Mouse (Mus musculus) limb, embryonic 11.5 days (tissue): ENCODE measurements around the gene Snrnp70. TPM values are rescaled to one million over a fixed set of nuclear protein-coding genes. Genes with fewer than 3 reads are reported as not detected.
"Not testable (repeated sequence)": the region's sequence is repeated elsewhere in the genome, so short reads cannot be mapped to it uniquely, and the experiment has no call there.

ENCODE experiments used
- ATAC-seq: fragments of 200-750 bp; cut with Nextera tagmentation; 2 replicates; pipeline ENCODE4 v1.8.0; 2017; ENCODE audit warnings: low read depth; ENCODE audit not compliant: insufficient number of reproducible peaks, low FRiP score, low TSS enrichment
- DNase-seq: peaks from one replicate; pipeline ENCODE4 v3.0.0-alpha.2; 2015; ENCODE audit warnings: low spot score
- H3K27ac ChIP-seq: fragments of 300-500 bp; sonication (generic); replicated peaks from 2 replicates; pipeline ENCODE4 v1.5.1; 2014; ENCODE audit warnings: low read depth, mild to moderate bottlenecking, low read length
- H3K27me3 ChIP-seq: fragments of 300-500 bp; sonication (generic); 2 replicates; pipeline ENCODE4 v1.6.1; 2014; ENCODE audit warnings: mild to moderate bottlenecking, low read length, mixed read lengths; ENCODE audit not compliant: control insufficient read depth, insufficient read depth
- H3K36me3 ChIP-seq: fragments of 300-500 bp; sonication (generic); 2 replicates; pipeline ENCODE4 v1.6.1; 2014; ENCODE audit warnings: mild to moderate bottlenecking, low read length, moderate library complexity, mixed read lengths; ENCODE audit not compliant: control insufficient read depth, insufficient read depth
- H3K4me1 ChIP-seq: fragments of 300-500 bp; sonication (generic); 2 replicates; pipeline ENCODE4 v1.6.1; 2014; ENCODE audit warnings: low read length, mixed read lengths; ENCODE audit not compliant: control insufficient read depth, insufficient read depth
- H3K4me2 ChIP-seq: fragments of 300-500 bp; sonication (generic); 2 replicates; pipeline ENCODE4 v1.6.1; 2014; ENCODE audit warnings: low read depth, mild to moderate bottlenecking, moderate library complexity; ENCODE audit not compliant: severe bottlenecking
- H3K4me3 ChIP-seq: fragments of 300-500 bp; sonication (generic); 2 replicates; pipeline ENCODE4 v1.5.1; 2014; ENCODE audit warnings: low read depth, low read length
- H3K9ac ChIP-seq: fragments of 300-500 bp; sonication (generic); 2 replicates; pipeline ENCODE4 v1.6.1; 2014; ENCODE audit warnings: mild to moderate bottlenecking, low read length
- H3K9me3 ChIP-seq: fragments of 300-500 bp; sonication (generic); 2 replicates; pipeline ENCODE4 v1.6.1; 2016; ENCODE audit warnings: low read length; ENCODE audit not compliant: control insufficient read depth
- WGBS: fragments of 180-500 bp; shearing (Covaris S2); extraction: QIAGEN DNeasy Blood & Tissue Kit; methylation state at CpG from one replicate; pipeline ENCODE4 v1.1.7; 2014; 5-methylcytosine and 5-hydroxymethylcytosine counted together
- polyA plus RNA-seq: library from polyadenylated mRNA; unstranded; fragments of >200 nt; fragmentation: Nextera tagmentation; extraction: Ambion mirVana; gene quantifications from 2 replicates; pipeline ENCODE4 v1.2.1, GENCODE M21; 2014

Gene Snrnp70
- polyA plus RNA-seq, 1 experiment from 2014 or later: 93.0 TPM

DNA sequence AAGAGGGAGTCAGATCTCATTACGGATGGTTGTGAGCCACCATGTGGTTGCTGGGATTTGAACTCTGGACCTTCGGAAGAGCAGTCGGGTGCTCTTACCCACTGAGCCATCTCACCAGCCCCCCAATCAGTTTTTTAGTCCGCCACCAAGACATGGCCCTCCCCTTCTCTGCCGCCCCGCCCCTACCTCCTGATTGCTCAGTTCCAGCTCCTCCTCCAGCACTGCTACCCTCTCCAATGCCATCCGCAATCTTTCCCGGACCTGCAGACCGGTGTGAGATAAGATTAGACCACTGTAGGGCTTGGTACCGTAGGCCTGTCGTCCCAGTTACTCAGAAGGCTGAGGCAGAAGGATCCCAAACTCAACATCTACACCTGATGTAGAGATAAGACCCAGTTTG is 36.5 kb downstream of the Snrnp70 start:
- H3K9me3 ChIP-seq, H3K4me3 ChIP-seq, DNase-seq, ATAC-seq, H3K36me3 ChIP-seq, H3K9ac ChIP-seq, H3K4me1 ChIP-seq, H3K4me2 ChIP-seq, H3K27ac ChIP-seq: not testable (repeated sequence)
- WGBS: 60% methylated on average over 10 of the region's 11 CpGs
- H3K27me3 ChIP-seq: peaks cover 29% of the 10 kb centered on the region

DNA sequence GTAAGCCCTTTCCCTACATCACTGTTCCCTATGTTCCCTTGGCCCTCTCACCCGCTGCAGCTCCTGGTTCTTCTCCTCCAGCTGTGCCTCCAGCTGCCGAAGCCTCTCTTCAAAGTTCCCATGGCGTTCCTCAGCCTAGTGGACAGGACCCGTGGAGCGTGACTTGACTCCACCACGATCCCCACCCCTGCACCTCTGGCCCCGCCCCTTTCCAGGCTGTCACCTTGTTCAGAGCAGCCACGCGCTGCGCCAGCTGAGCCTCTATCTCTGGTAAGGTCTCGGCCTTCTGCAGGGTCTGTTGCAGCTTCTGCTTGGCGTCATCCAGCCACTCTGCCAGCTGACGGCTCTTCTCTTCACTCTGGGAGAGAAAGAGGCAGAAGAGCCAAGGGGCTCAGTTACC is 39.5 kb downstream of the Snrnp70 start:
- Histone ChIP-seq H3K36me3 (no peaks in the 10 kb centered on the region), H3K9me3 (no peaks in the 10 kb centered on the region), H3K27me3 (peaks cover 10% of the 10 kb centered on the region), H3K9ac (no peak overlapping the region), H3K4me2 (no peak overlapping the region), H3K4me3 (no peak overlapping the region), H3K27ac (no peak overlapping the region), H3K4me1 (no peaks in the 10 kb centered on the region)
- WGBS: 49% methylated on average over 13 of the region's 13 CpGs
- DNase-seq: no peak
- ATAC-seq: no peak

DNA sequence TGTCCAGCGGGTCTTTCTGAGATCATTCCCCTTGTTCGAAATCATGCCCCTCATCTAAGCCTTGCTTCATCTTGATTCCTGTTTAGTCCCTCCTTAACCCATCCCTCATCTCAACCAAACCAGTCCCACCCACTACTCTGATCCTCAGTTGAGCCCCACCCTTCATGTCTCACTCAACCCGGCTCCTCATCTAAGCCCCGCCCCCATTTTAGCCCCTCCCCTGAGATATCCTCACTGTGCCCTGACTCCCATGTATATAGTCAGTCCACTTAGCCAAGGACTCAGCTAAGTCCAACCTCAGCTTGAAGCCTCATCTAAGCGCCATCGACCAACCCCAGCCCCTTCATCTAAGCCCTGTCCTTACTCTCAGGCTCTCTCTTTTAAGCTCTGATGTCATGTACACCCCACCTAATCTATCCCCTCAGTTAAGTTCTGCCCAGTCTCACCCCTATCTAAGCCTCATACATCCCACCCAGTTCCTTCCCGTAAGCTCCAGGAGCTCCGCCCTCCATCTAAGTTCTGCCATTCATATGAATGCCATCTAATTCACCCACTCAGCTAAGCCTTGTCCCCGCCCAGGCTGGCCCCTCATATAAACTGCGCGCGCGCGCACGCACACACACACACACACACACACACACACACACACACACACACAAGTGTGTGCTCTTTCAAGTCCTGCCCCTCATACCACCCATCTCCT is 40.1 kb downstream of the Snrnp70 start:
- 74% methylated on average over 15 of the region's 15 CpGs for whole genome bisulfite sequencing
- ATAC-seq (no peak), DNase-seq (no peak)
- Histone ChIP-seq H3K4me2 (no peak overlapping the region), H3K9ac (no peak overlapping the region), H3K4me1 (no peaks in the 10 kb centered on the region), H3K27me3 (peaks cover 4% of the 10 kb centered on the region; the same call in 1 of the 2 replicates), H3K36me3 (no peaks in the 10 kb centered on the region), H3K27ac (no peak overlapping the region), H3K4me3 (no peak overlapping the region), H3K9me3 (no peaks in the 10 kb centered on the region)

DNA sequence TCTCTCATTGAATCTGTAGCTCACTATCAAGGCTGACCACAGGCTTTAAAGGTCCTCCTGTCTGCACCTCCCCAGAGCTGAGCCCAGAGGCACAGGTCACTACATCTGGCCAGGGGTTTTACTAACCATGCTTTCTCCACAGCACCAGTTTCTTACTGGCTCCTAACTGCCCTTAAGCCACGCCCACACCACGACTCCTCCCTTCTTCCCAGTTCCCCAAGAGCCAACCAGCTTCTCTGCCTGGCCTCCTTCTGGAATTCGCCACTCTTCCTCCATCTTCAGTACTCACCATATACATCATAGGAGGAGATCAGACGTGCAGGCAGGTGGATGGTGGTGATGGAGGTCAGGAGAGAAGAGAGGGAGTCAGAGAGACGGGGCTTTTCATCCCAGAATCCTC is 42.5 kb downstream of the Snrnp70 start:
- H3K27me3 ChIP-seq: no peaks in the 10 kb centered on the region

DNA sequence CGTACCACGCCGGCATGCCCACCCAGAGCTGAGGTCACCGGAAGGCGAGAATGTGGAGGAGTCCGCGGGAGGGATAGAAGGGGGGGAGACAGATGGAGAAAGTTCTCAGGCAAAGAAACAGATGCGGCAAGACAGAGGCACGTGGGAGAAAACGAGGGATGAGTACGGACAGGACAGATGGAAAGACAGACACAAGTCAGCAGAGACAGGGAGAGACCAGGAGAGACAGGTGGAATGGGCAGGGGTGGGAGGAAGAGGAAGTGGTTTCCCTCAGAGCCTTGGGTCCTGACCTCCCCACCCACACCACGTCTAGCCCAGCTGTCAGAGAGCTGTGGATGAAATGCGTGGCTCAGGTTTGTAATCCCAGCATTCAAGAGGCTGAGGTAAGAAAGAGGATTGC is 48.6 kb downstream of the Snrnp70 start:
- Histone ChIP-seq H3K4me3 (no peak overlapping the region), H3K9me3 (no peaks in the 10 kb centered on the region), H3K36me3 (no peaks in the 10 kb centered on the region), H3K27me3 (no peaks in the 10 kb centered on the region), H3K4me2 (no peak overlapping the region), H3K4me1 (no peaks in the 10 kb centered on the region), H3K9ac (no peak overlapping the region), H3K27ac (no peak overlapping the region)
- DNase-seq (no peak), ATAC-seq (no peak)
- WGBS: 73% methylated on average over 13 of the region's 13 CpGs

More for the DNA sequence above, 42.5 kb downstream of the Snrnp70 start:
- ATAC-seq: no peak
- H3K4me1 ChIP-seq: no peaks in the 10 kb centered on the region
- H3K36me3 ChIP-seq: no peaks in the 10 kb centered on the region
- H3K4me2 ChIP-seq: no peak overlapping the region
- no peak for DNase-seq
- no peak overlapping the region for H3K27ac ChIP-seq
- H3K4me3 ChIP-seq: no peak overlapping the region
- WGBS: 20% methylated on average over 5 of the region's 5 CpGs
- no peak overlapping the region for H3K9ac ChIP-seq
- no peaks in the 10 kb centered on the region for H3K9me3 ChIP-seq

DNA sequence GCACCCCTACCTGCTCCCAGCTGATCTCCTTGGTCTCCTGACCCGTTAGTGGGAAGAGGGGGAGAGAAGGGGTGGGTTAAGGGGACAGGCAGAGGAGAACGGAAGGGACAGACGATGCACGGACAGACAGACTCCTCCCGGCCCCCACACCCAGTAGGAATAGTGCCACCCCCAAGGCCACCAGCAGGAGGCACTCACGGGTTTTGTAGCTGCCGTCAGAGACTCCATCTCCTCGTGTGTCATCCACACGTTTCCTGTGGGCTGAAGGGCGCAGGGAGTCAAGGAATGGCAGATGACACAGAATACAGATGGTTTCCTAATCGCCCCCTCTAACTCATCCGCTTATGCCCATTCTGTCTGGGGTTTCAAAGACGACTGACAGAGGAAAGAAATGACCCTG is 52.0 kb downstream of the Snrnp70 start:
- Histone ChIP-seq H3K4me1 (peaks cover 23% of the 10 kb centered on the region), H3K9ac (no peak overlapping the region), H3K4me2 (no peak overlapping the region), H3K27me3 (no peaks in the 10 kb centered on the region), H3K4me3 (no peak overlapping the region), H3K36me3 (no peaks in the 10 kb centered on the region), H3K9me3 (no peaks in the 10 kb centered on the region), H3K27ac (no peak overlapping the region)
- DNase-seq: no peak
- no peak for ATAC-seq
- WGBS: 28% methylated on average over 13 of the region's 13 CpGs

DNA sequence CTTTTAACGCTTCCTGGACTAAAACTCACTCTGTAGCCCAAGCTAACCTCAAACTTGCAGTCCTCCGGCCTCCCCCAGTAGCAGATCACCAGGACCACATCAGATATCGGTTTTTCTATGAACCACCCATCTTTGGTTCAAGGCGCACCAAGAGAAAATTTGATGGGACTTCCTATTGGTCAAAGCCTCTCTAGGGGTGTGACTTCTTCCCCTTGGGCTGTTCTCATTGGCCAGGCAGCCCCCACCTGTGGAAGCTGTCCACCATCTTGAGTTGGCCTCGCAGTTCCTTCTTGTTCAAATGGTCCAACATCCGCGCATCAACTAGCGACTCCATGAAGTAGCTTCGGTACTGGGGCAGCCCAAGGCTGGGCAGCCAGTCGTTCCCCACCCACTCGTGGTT is 53.5 kb downstream of the Snrnp70 start:
- H3K9ac ChIP-seq: no peak overlapping the region
- H3K4me2 ChIP-seq: no peak overlapping the region
- H3K36me3 ChIP-seq: no peaks in the 10 kb centered on the region
- 0 out of 2 replicates have a peak, but pooled peaks cover 2% of the 10 kb centered on the region for H3K27me3 ChIP-seq
- 92% methylated on average over 11 of the region's 11 CpGs for WGBS
- DNase-seq (no peak), ATAC-seq (no peak)
- peaks cover 28% of the 10 kb centered on the region for H3K4me1 ChIP-seq
- no peaks in the 10 kb centered on the region for H3K9me3 ChIP-seq
- H3K4me3 ChIP-seq: no peak overlapping the region
- H3K27ac ChIP-seq: no peak overlapping the region

DNA sequence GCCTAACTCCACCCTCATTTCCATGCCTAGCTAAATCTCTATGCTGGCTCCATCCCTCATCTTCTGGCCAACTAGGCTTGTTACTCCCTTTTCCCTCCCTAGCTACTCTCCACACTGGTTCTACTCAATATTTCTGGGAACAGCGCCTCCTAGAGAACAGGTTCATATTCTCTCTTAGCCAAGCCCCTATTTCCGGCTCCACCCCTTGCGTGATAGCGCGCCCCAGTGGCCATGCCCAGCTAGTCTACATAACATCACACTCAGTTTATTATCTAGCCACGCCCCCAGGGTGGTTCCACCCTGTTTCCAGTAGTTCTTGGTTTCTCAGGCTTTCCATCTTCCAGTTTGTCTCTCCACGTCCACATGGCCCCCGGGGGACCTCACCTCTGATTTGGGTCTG is 54.2 kb downstream of the Snrnp70 start:
- DNase-seq (peak; percentile 80), ATAC-seq (no peak)
- 4% methylated on average over 8 of the region's 8 CpGs for WGBS
- 0 out of 2 replicates have a peak, but pooled peaks cover 2% of the 10 kb centered on the region for H3K27me3 ChIP-seq
- no peak overlapping the region for H3K4me3 ChIP-seq
- no peaks in the 10 kb centered on the region for H3K9me3 ChIP-seq
- H3K9ac ChIP-seq: no peak overlapping the region
- H3K36me3 ChIP-seq: no peaks in the 10 kb centered on the region
- H3K4me1 ChIP-seq: peaks cover 28% of the 10 kb centered on the region
- H3K27ac ChIP-seq: no peak overlapping the region
- peak overlapping the region; percentile 93; the same call in 1 of the 2 replicates for H3K4me2 ChIP-seq

DNA sequence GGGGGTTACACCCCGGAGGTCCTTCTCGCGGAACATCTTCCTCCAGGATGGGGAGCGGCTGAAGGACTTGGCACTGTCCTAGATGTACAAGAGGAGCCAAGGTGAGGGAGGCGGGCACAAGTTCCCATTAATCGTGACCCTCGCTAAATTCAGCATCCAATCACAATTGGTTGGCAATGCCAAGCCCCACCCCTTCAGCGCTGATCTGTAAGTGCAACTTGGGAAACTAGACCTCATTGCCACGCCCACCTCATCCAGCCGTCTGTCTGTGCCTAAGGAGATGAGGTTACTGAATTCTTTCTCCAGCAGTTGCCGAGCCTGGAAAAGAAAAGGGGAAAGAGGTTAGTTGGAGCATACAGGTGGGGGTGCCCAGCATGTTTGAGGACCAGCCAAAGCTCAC is 54.9 kb downstream of the Snrnp70 start:
- no peak for ATAC-seq
- Histone ChIP-seq H3K36me3 (no peaks in the 10 kb centered on the region), H3K27me3 (0 out of 2 replicates have a peak, but pooled peaks cover 2% of the 10 kb centered on the region), H3K4me1 (peaks cover 28% of the 10 kb centered on the region), H3K4me2 (peak overlapping the region; percentile 93), H3K9me3 (no peaks in the 10 kb centered on the region), H3K9ac (peak overlapping the region; percentile 68; the same call in 1 of the 2 replicates), H3K4me3 (peak overlapping the region; percentile 52), H3K27ac (no peak overlapping the region)
- WGBS: 2% methylated on average over 11 of the region's 11 CpGs
- peak; percentile 77 for DNase-seq
